Mouse (Mus musculus): ENCODE data around the gene Ino80. TPM values are rescaled to one million over a fixed set of nuclear protein-coding genes. Genes with fewer than 3 reads are reported as not detected.

Ino80 gene
- total and polyA plus RNA-seq, 2 experiments from 2014 or later = 2.4 to 13.2 TPM

- Histone ChIP-seq H3K9me3 (ENCODE audit: low read length) (peaks cover 21% of the 10 kb centered on the region; the same call in 1 of the 2 replicates), H3K36me3 (ENCODE audit: insufficient read depth, low read length) (peaks cover 12% of the 10 kb centered on the region), H3K9ac (replicated peaks; ENCODE audit: low read length, poor library complexity, severe bottlenecking) (no peak overlapping the region), H3K4me1 (ENCODE audit: insufficient read depth, low read length) (no peaks in the 10 kb centered on the region), H3K4me2 (ENCODE audit: low read depth, low read length, poor library complexity, severe bottlenecking) (no peak overlapping the region), H3K4me3 (ENCODE audit: low read depth, low read length) (no peak overlapping the region), H3K27me3 (ENCODE audit: insufficient read depth, low read length) (no peaks in the 10 kb centered on the region), H3K27ac (ENCODE audit: low read depth, low read length) (no peak overlapping the region)
- 93% methylated on average over 6 of the region's 6 CpGs for WGBS
- DNase-seq (ENCODE audit: low spot score) (no peak), ATAC-seq (ENCODE audit: low FRiP score) (no peak)
- TF ChIP-seq CTCF (IDR thresholded peaks at IDR 0.05) = no peak
Measured at GRCm38 (mm10) chr2:119358249-119358648, 119.2 kb downstream of the Ino80 start.

- no peak overlapping the region for H3K4me2 ChIP-seq (ENCODE audit: low read depth, low read length, poor library complexity, severe bottlenecking)
- no peak for DNase-seq (ENCODE audit: low spot score)
- TF ChIP-seq CTCF (IDR thresholded peaks at IDR 0.05) = no peak
- no peak for ATAC-seq (ENCODE audit: low FRiP score)
- no peak overlapping the region for H3K9ac ChIP-seq (replicated peaks; ENCODE audit: low read length, poor library complexity, severe bottlenecking)
- no peaks in the 10 kb centered on the region for H3K4me1 ChIP-seq (ENCODE audit: insufficient read depth, low read length)
- no peaks in the 10 kb centered on the region for H3K27me3 ChIP-seq (ENCODE audit: insufficient read depth, low read length)
- H3K27ac ChIP-seq (ENCODE audit: low read depth, low read length) = no peak overlapping the region
- H3K36me3 ChIP-seq (ENCODE audit: insufficient read depth, low read length) = peaks cover 17% of the 10 kb centered on the region
- H3K4me3 ChIP-seq (ENCODE audit: low read depth, low read length) = no peak overlapping the region
- WGBS = 91% methylated on average over 5 of the region's 5 CpGs
- peaks cover 14% of the 10 kb centered on the region; the same call in 1 of the 2 replicates for H3K9me3 ChIP-seq (ENCODE audit: low read length)
Measured at GRCm38 (mm10) chr2:119356805-119357204, 120.7 kb downstream of the Ino80 start.

GRCm38 (mm10) chr2:119356310-119356709, 121.2 kb downstream of the Ino80 start:
- ATAC-seq (ENCODE audit: low FRiP score) = no peak
- TF ChIP-seq CTCF (IDR thresholded peaks at IDR 0.05) = no peak
- no peaks in the 10 kb centered on the region for H3K27me3 ChIP-seq (ENCODE audit: insufficient read depth, low read length)
- no peak overlapping the region for H3K4me2 ChIP-seq (ENCODE audit: low read depth, low read length, poor library complexity, severe bottlenecking)
- DNase-seq (ENCODE audit: low spot score) = no peak
- H3K9ac ChIP-seq (replicated peaks; ENCODE audit: low read length, poor library complexity, severe bottlenecking) = no peak overlapping the region
- H3K9me3 ChIP-seq (ENCODE audit: low read length) = peaks cover 9% of the 10 kb centered on the region; the same call in 1 of the 2 replicates
- no peak overlapping the region for H3K4me3 ChIP-seq (ENCODE audit: low read depth, low read length)
- H3K4me1 ChIP-seq (ENCODE audit: insufficient read depth, low read length) = no peaks in the 10 kb centered on the region
- H3K27ac ChIP-seq (ENCODE audit: low read depth, low read length) = no peak overlapping the region
- H3K36me3 ChIP-seq (ENCODE audit: insufficient read depth, low read length) = peaks cover 17% of the 10 kb centered on the region

GRCm38 (mm10) chr2:119355651-119356050, 121.8 kb downstream of the Ino80 start:
- H3K4me1 ChIP-seq (ENCODE audit: insufficient read depth, low read length) = no peaks in the 10 kb centered on the region
- ATAC-seq (ENCODE audit: low FRiP score) (no peak), DNase-seq (ENCODE audit: low spot score) (peak; percentile 31)
- H3K4me3 ChIP-seq (ENCODE audit: low read depth, low read length) = no peak overlapping the region
- H3K27ac ChIP-seq (ENCODE audit: low read depth, low read length) = no peak overlapping the region
- no peaks in the 10 kb centered on the region for H3K27me3 ChIP-seq (ENCODE audit: insufficient read depth, low read length)
- H3K9ac ChIP-seq (replicated peaks; ENCODE audit: low read length, poor library complexity, severe bottlenecking) = no peak overlapping the region
- 22% methylated on average over 7 of the region's 7 CpGs for WGBS
- TF ChIP-seq CTCF (IDR thresholded peaks at IDR 0.05) = peak; percentile 24; the same call in 1 of the 2 replicates
- no peak overlapping the region for H3K4me2 ChIP-seq (ENCODE audit: low read depth, low read length, poor library complexity, severe bottlenecking)
- peaks cover 3% of the 10 kb centered on the region; the same call in 1 of the 2 replicates for H3K9me3 ChIP-seq (ENCODE audit: low read length)
- H3K36me3 ChIP-seq (ENCODE audit: insufficient read depth, low read length) = peaks cover 17% of the 10 kb centered on the region

DNA sequence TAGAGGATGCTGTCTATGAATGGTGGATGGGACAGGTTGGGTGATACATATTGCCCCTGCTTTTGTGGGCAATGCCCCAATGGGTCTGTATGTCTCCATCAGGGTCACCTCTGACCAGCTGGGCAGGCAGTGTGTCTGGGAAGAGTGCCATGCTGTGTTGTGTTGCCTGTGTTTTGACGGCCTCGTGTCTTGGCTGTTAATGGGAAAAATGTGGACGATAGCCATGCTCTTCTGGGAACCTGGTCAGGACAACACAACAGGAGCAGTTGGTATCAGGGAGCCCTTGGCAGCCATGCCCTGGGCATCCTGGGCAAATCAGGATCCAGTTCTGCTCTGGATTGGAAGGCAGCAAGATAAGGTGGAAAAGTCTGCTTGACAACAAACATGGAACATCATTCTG, 122.4 kb downstream of the Ino80 start:
- Histone ChIP-seq H3K27ac (ENCODE audit: low read depth, low read length) (no peak overlapping the region), H3K4me2 (ENCODE audit: low read depth, low read length, poor library complexity, severe bottlenecking) (no peak overlapping the region), H3K36me3 (ENCODE audit: insufficient read depth, low read length) (peaks cover 17% of the 10 kb centered on the region), H3K27me3 (ENCODE audit: insufficient read depth, low read length) (no peaks in the 10 kb centered on the region), H3K4me1 (ENCODE audit: insufficient read depth, low read length) (no peaks in the 10 kb centered on the region), H3K9me3 (ENCODE audit: low read length) (no peaks in the 10 kb centered on the region), H3K9ac (replicated peaks; ENCODE audit: low read length, poor library complexity, severe bottlenecking) (no peak overlapping the region), H3K4me3 (ENCODE audit: low read depth, low read length) (no peak overlapping the region)
- DNase-seq (ENCODE audit: low spot score) (peak; percentile 51), ATAC-seq (ENCODE audit: low FRiP score) (no peak)
- 82% methylated on average over 3 of the region's 3 CpGs for WGBS
- no peak for TF ChIP-seq CTCF (IDR thresholded peaks at IDR 0.05)

GRCm38 (mm10) chr2:119353707-119354106, 123.8 kb downstream of the Ino80 start:
- Histone ChIP-seq H3K4me1 (ENCODE audit: insufficient read depth, low read length) (no peaks in the 10 kb centered on the region), H3K4me2 (ENCODE audit: low read depth, low read length, poor library complexity, severe bottlenecking) (no peak overlapping the region), H3K27ac (ENCODE audit: low read depth, low read length) (no peak overlapping the region), H3K27me3 (ENCODE audit: insufficient read depth, low read length) (no peaks in the 10 kb centered on the region), H3K9me3 (ENCODE audit: low read length) (no peaks in the 10 kb centered on the region), H3K36me3 (ENCODE audit: insufficient read depth, low read length) (peaks cover 17% of the 10 kb centered on the region), H3K9ac (replicated peaks; ENCODE audit: low read length, poor library complexity, severe bottlenecking) (no peak overlapping the region), H3K4me3 (ENCODE audit: low read depth, low read length) (no peak overlapping the region)
- ATAC-seq (ENCODE audit: low FRiP score) = no peak
- DNase-seq (ENCODE audit: low spot score) = no peak
- WGBS = 91% methylated on average over 8 of the region's 8 CpGs
- TF ChIP-seq CTCF (IDR thresholded peaks at IDR 0.05) = no peak
